Mouse (Mus musculus) mouse trophoblast stem cell (cell line): ENCODE data around the gene Arhgap40.

Source experiments
- in situ Hi-C, 2 experiments: fragments of 300-500 bp; cut with MseI, MboI; formaldehyde crosslinking; loops; 2 replicates in 1 of 2; 3 replicates in 1 of 2; pipeline ENCODE4 v1.15.1; 2025

Arhgap40 gene

GRCm38 (mm10) chr2:158546751-158547150, 34.2 kb downstream of the Arhgap40 start:
- in situ Hi-C loops, result loop anchor here (5.0 kb wide), 3 partner anchors 81 to 106 kb away; no protein-coding TSS in a partner anchor

- in situ Hi-C loops, result no loop called here
These were observed 37.5 kb downstream of the Arhgap40 start for GRCm38 (mm10) chr2:158550067-158550466.

DNA sequence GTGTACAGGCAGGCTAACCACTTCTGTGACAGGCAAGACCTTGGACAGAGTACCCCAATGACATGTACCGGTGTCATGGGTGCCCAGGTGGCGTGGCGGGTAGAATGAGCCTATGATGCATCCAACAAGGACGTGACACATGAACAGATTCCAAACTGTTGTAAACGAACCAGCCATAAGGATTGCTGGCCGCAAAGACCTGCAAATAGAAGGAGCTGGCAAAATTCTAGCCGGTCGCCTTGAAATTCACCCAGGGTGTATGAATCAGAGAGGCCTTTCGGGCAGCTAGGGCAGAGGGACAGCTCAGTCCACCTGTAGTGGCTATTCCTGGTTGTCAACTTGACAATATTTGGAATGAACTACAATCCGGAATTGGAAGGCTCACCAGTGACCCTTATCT, 41.8 kb downstream of the Arhgap40 start:
- in situ Hi-C loops, result no loop called here

DNA sequence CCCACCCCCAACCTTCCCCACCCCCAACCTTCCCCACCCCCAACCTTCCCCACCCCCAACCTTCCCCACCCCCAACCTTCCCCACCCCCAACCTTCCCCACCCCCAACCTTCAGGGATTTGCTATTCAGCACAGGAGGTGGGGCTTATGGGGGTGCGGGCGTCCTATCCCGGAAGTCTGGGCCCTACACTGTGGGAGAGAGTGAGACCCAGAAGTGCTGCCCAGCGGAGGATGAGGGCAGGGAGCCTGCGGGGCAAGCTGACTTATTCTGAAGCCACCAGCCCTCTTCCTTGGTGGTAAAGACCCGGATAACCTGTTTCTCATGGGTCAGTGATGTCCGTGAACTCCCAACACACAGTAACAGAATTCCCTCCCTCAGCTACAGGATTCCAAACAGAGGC, 42.7 kb downstream of the Arhgap40 start:
- in situ Hi-C loops, result no loop called here

- in situ Hi-C loops, result no loop called here
These were observed 43.2 kb downstream of the Arhgap40 start for GRCm38 (mm10) chr2:158555812-158556211.

DNA sequence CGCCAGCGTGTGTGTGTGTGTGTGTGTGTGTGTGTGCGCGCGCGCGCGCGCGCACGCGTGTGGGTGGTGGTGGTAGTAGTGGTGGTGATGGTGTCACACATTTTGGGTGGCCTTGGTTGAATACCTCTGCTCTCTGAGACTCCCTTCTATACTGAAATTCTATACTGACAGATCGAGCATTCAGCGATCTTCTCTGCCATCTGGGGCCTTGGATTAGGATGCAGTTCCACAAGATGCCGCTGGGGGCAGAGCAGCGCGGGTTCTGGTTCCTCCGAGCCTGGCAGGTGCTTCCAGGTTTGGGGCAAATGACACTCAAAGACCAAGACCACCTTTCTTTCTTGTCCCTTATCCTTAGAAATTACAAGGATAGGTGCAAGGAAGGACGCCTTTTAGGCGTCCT, 43.6 kb downstream of the Arhgap40 start:
- in situ Hi-C loops, result no loop called here

DNA sequence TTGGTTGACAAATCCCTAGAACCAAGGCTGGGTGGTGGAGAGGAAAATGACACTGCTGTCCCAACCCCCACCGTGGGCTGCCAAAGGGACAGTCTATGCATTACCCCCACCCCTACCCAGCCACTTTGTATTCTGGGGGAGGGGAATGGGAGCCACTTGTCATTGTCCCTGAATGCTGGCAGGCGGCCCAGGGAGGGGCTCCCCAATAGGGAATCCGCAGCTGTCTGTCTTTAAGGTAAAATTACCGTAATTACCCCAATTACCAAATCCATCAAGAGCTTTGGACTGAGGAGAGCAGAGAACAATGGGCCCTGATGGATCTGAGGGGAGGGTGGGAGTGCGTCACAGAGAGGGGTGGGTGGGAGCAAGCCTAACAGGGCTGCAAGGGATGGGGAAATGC, 44.2 kb downstream of the Arhgap40 start:
- in situ Hi-C loops, result no loop called here

DNA sequence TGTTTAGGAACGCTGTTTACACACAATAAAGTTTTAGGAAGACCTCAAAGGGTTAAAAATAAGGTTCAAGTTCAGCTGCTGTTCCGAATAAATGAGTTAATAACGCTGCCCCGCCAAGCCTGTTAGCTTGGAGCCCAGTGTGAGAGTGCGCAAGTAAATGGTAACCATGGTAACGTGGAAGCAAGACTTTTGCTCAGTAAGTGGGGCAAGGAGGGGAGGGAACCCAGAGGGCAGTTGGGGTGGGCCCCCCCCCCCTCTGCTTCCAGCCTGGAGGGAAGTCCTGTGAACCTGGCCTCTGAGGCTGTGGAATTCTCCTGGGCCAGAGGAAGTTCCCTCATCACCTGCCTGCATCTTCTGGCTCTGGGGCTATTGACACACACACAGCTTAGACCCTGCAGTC, 47.3 kb downstream of the Arhgap40 start:
- in situ Hi-C loops, result no loop called here

- in situ Hi-C loops, result no loop called here
These were observed 48.2 kb downstream of the Arhgap40 start for GRCm38 (mm10) chr2:158560801-158561200.

DNA sequence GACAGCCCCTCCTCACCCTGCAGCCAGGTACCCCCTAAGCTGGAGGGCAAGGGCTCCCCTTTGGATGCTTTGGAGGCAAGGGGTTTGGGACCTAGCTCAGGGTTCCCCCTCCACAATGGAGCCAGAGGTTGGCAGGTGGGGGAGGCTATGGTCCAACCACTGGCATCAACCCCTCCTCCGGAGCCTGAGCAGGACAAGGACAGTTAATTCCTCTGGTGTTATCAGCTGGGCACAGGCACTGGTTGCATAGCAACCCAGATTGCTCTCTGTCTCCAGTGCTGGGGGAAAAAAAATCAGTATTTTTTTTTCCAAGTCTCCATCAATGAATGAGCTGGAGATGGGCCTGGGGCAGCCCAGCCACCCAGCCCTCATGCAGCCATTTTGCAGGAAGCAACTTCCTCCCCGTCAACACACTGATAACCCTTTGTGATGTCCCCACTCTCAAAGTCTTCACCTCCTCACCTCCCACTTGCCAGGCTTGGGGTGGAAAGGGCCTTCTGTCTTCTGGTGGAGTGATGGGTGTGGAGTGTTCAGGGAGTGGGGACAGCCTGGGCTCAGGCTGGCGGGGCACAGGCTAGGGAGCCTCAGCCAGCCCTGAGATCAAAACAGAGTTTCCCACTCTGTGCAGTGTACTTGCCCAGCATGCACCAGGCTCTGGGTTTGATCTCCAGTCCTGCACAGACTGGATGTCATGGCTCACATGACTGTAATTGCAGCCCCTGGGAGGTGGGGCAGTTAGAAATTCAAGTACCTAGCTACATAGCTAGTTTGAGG, 49.0 kb downstream of the Arhgap40 start:
- in situ Hi-C loops, result no loop called here

- in situ Hi-C loops, result no loop called here
These were observed 58.0 kb downstream of the Arhgap40 start for GRCm38 (mm10) chr2:158570421-158571081.

- in situ Hi-C loops, result no loop called here
These were observed 67.4 kb downstream of the Arhgap40 start for GRCm38 (mm10) chr2:158579979-158580378.

DNA sequence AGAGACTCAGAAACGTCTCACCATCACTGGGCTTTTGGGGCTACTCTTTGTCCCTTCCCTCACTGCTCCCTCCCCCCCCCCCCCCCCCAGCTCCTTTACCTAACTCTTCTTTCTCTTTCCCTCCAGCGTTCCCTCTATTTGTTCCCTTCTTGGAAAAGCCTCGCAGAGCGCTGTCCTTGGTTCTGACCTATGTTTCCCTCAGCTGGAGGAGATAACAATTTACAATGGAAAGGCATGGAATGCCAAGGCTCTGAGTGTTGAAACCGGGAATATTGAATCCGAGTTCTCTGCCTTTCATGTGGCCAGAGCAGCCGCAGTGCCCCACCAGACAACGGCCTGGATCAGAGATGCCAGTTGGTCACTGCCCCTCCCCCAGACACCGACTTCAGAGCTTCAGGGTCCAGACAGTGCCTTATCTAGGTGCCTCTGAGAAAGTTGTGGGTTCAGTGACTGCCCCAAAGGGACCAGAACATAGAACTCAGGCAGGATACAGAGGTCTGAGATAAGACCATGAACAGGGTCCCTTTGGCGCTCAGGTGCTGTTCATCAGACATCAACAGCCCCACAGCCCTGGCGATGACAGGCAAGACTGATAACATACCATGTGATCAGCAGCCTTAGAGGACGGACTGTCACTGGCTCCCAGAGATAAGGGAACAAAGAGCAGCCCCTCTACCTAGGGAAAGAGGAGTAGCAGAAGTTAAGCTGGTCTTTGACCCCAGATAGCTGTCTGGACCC, 72.2 kb downstream of the Arhgap40 start:
- in situ Hi-C loops, result no loop called here

DNA sequence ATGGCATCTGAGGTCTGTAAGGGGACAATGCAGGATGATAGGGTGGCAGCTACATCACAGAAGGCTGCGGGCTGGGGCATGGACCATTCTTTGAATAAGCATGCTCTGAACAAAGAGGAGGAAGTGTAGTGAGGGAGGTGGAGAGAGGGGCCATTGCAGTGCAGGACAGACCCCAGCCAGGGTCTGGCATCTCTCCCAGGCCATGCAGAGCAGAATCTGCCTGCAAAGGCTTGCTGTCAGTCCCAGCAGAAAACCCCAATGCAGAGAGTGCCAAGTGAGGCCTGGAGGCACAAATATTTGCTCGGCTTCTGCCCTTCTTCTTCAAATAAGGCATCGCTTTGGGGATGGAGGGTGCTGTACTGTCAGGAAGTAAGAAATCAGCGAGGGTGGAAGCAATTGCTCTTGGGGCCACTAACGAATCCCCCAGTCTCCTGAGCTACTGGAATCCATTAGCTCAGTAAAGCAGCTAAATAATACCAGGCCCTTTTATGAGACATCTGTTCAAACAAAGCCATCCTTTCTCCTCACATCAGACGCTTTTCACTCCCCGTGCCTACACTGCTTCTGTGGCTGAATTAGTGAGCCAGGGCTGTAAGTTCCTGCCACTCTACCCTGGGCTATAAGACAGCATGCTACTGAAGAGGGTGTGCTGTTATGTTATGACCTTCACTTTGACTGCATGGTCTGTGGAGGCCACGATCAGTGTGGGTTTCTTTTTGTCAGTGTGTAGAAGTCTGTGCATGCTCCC, 76.1 kb downstream of the Arhgap40 start:
- in situ Hi-C loops, result no loop called here

DNA sequence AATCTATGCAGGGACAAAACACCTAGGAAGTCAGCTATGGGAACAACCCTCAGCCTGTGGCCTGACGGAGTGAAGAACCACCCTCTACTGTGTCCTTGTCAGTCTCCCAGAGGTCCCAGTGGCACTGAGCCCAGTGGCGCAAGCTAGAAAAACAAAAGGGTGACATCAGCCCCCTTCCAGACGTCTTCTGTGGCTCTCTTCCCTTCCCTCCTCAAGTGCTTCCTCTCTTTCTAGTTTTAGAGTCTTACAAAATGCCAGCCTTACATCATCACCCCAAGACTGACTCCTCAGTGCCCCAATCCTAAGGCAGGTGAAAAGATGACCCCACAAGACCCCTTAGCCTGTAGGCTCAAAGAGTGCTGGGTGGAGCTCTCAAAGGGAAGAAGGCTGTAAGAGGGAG, 77.9 kb downstream of the Arhgap40 start:
- in situ Hi-C loops, result no loop called here

DNA sequence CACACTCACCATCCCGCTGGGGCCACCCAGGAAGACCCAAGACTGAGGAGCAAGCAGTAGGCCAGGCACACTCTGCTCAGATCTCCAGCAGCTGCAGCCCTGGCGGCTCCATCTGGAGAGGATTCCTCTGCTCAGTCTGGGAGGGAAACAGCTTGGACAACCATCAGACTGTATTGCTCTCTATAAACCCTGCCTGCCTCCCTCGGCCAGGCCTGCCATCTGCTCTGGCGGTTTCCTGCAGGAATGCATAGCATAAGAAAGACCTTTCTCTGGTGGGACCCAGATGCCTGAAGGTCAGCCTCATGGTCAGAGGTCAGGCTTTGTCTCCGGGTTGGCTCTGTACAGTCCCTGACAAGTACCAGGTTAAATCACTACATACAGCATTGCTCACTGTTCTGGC, 78.7 kb downstream of the Arhgap40 start:
- in situ Hi-C loops, result no loop called here

DNA sequence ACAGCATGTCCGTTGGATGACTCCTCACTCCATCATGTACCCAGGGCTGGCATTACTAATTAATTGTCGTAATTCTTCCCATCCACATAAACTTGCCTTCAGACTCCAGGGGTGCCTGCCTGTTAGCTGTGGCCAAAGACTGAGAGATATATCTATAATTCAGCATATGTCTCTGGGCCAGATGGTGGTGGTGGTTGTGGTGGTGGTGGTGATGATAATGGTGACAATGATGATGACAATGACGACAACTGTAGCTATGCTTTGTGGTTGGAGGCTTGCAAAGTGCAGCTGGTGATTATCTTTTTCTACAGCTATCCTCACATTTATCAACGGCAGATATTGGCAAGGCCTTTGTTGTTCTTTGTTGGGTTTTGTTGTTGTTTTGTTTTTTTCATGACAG, 80.8 kb downstream of the Arhgap40 start:
- in situ Hi-C loops, result no loop called here

DNA sequence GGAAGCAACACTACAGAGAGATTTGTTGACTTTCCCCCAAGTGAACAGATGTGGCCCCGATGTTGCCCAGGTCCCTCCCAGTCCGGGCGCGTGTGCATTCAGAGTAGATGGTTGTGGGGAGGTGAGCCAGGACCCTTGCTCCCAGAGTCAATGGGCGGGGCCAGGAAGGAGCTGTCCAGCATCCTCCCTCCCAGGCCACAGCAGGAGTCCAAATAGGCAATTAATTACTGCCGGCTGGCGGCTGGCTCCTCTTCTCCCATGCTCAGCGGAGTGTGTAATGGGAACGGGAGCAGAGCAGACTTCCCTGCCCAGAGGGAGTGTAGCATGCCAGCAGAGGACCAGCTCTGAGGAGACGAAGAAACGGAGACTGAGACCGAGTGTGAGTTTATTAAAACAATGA, 82.5 kb downstream of the Arhgap40 start:
- in situ Hi-C loops, result no loop called here

GRCm38 (mm10) chr2:158595577-158595976, 83.0 kb downstream of the Arhgap40 start:
- in situ Hi-C loops, result no loop called here

GRCm38 (mm10) chr2:158596803-158597202, 84.2 kb downstream of the Arhgap40 start:
- in situ Hi-C loops, result no loop called here
